Mouse (Mus musculus): ENCODE data around the gene Il5. TPM values are rescaled to one million over a fixed set of nuclear protein-coding genes. Genes with fewer than 3 reads are reported as not detected.
A peak's percentile ranks its signal among the peaks of the same experiment; 100 is the strongest.
"Not testable (repeated sequence)": the region's sequence is repeated elsewhere in the genome, so short reads cannot be mapped to it uniquely, and the experiment has no call there.

Gene Il5
- total RNA-seq, 4 experiments from 2014 or later: not detected

- DNase-seq (ENCODE audit: low spot score in 2 of 2): no peak
Measured at GRCm38 (mm10) chr11:53742353-53742752, 21.8 kb downstream of the Il5 start.

GRCm38 (mm10) chr11:53745260-53745659 lies 24.7 kb downstream of the Il5 start:
- DNase-seq (ENCODE audit: low spot score in 2 of 2): no peak

- DNase-seq (ENCODE audit: low spot score in 2 of 2): no peak
Measured at GRCm38 (mm10) chr11:53747985-53748384, 27.4 kb downstream of the Il5 start.

GRCm38 (mm10) chr11:53748614-53749013 lies 28.0 kb downstream of the Il5 start:
- no peak for DNase-seq (ENCODE audit: low spot score in 2 of 2)

GRCm38 (mm10) chr11:53749306-53749705 lies 28.7 kb downstream of the Il5 start:
- DNase-seq (ENCODE audit: low spot score in 2 of 2): no peak

- no peak for DNase-seq (ENCODE audit: low spot score in 2 of 2)
Measured at GRCm38 (mm10) chr11:53749716-53750352, 29.2 kb downstream of the Il5 start.

GRCm38 (mm10) chr11:53755011-53755595 lies 34.5 kb downstream of the Il5 start:
- DNase-seq (ENCODE audit: low spot score in 2 of 2): no peak

GRCm38 (mm10) chr11:53757612-53758011 lies 37.0 kb downstream of the Il5 start:
- no peak for DNase-seq (ENCODE audit: low spot score in 2 of 2)

- DNase-seq (ENCODE audit: low spot score in 2 of 2): not testable (repeated sequence)
Measured at GRCm38 (mm10) chr11:53758033-53758432, 37.4 kb downstream of the Il5 start.

GRCm38 (mm10) chr11:53758791-53759351 lies 38.3 kb downstream of the Il5 start:
- DNase-seq (ENCODE audit: low spot score in 2 of 2): no peak

- DNase-seq (ENCODE audit: low spot score in 2 of 2): no peak
Measured at GRCm38 (mm10) chr11:53759545-53760406, 39.2 kb downstream of the Il5 start.

- DNase-seq (ENCODE audit: low spot score in 2 of 2): no peak
Measured at GRCm38 (mm10) chr11:53761284-53761683, 40.7 kb downstream of the Il5 start.

GRCm38 (mm10) chr11:53761822-53762221 lies 41.2 kb downstream of the Il5 start:
- DNase-seq (ENCODE audit: low spot score in 2 of 2): peak in 1 of 2 experiments; percentile 53

- no peak for DNase-seq (ENCODE audit: low spot score in 2 of 2)
Measured at GRCm38 (mm10) chr11:53762426-53762825, 41.8 kb downstream of the Il5 start.

GRCm38 (mm10) chr11:53762827-53763495 lies 42.4 kb downstream of the Il5 start:
- peak; percentile 74 to 82 for DNase-seq (ENCODE audit: low spot score in 2 of 2)

- DNase-seq (ENCODE audit: low spot score in 2 of 2): peak; percentile 91 to 94
Measured at GRCm38 (mm10) chr11:53763496-53764140, 43.0 kb downstream of the Il5 start.

GRCm38 (mm10) chr11:53764581-53764980 lies 44.0 kb downstream of the Il5 start:
- DNase-seq (ENCODE audit: low spot score in 2 of 2): no peak

GRCm38 (mm10) chr11:53768422-53769184 lies 48.0 kb downstream of the Il5 start:
- DNase-seq (ENCODE audit: low spot score in 2 of 2): no peak

GRCm38 (mm10) chr11:53769185-53769576 lies 48.6 kb downstream of the Il5 start:
- no peak for DNase-seq (ENCODE audit: low spot score in 2 of 2)

GRCm38 (mm10) chr11:53769760-53770124 lies 49.1 kb downstream of the Il5 start, which contains the start of gene Irf1:
Irf1 (plus strand) TSS chr11:53770014.
- DNase-seq (ENCODE audit: low spot score in 2 of 2): peak; percentile 87 to 91
